Mouse (Mus musculus): ENCODE results near the gene Pkdrej. TPM values are rescaled to one million over a fixed set of nuclear protein-coding genes. Genes with fewer than 3 reads are reported as not detected.
A peak's percentile ranks its signal among the peaks of the same experiment; 100 is the strongest.
"Not testable (repeated sequence)": the region's sequence is repeated elsewhere in the genome, so short reads cannot be mapped to it uniquely, and the experiment has no call there.

Pkdrej gene
- 0.19 and 0.25 TPM in 2 replicates for polyA plus RNA-seq (2015; fragmentation: Nextera tagmentation; extraction: Ambion mirVana)

GRCm38 (mm10) chr15:85821203-85822010 is at the start of gene Pkdrej:
Gene Pkdrej (minus strand): TSS chr15:85821734.
- H3K4me3 ChIP-seq: peak within 1 kb of the TSS; percentile 54
- WGBS: under 1% methylated on average over 65 of the region's 65 CpGs
- H3K4me1 ChIP-seq: peaks cover 11% of the 10 kb centered on the region; the same call in 1 of the 2 replicates
- 0 out of 2 replicates have a peak within 1 kb of the TSS, but pooled peaks have one; percentile 16 for H3K27ac ChIP-seq
- peak; percentile 64 for ATAC-seq (ENCODE audit: insufficient number of reproducible peaks, insufficient read depth, low FRiP score, low TSS enrichment, low read depth)
- peaks cover 20% of the 10 kb centered on the region for H3K27me3 ChIP-seq
- no peaks in the 10 kb centered on the region for H3K36me3 ChIP-seq
- peaks cover 12% of the 10 kb centered on the region; the same call in 1 of the 2 replicates for H3K9me3 ChIP-seq
- H3K4me2 ChIP-seq: peak within 1 kb of the TSS; percentile 97
- H3K9ac ChIP-seq: peak within 1 kb of the TSS; percentile 84

- Histone ChIP-seq H3K4me2 (no peak overlapping the region), H3K36me3 (peaks cover 92% of the 10 kb centered on the region), H3K9me3 (no peaks in the 10 kb centered on the region), H3K9ac (0 out of 2 replicates have a peak overlapping the region, but pooled peaks have one; percentile 21), H3K4me1 (no peaks in the 10 kb centered on the region), H3K4me3 (no peak overlapping the region), H3K27ac (no peak overlapping the region), H3K27me3 (no peaks in the 10 kb centered on the region)
- WGBS: 50% methylated on average over 6 of the region's 6 CpGs
- ATAC-seq (ENCODE audit: insufficient number of reproducible peaks, insufficient read depth, low FRiP score, low TSS enrichment, low read depth): no peak
Measured at GRCm38 (mm10) chr15:85867696-85868095, 46.2 kb upstream of the Pkdrej start.

- not testable (repeated sequence) for H3K4me3 ChIP-seq; H3K9ac ChIP-seq; H3K9me3 ChIP-seq; H3K4me1 ChIP-seq; ATAC-seq (ENCODE audit: insufficient number of reproducible peaks, insufficient read depth, low FRiP score, low TSS enrichment, low read depth); H3K27me3 ChIP-seq; H3K4me2 ChIP-seq; H3K27ac ChIP-seq
- 87% methylated on average over 7 of the region's 7 CpGs for WGBS
- peaks cover 84% of the 10 kb centered on the region for H3K36me3 ChIP-seq
Measured at GRCm38 (mm10) chr15:85865913-85866312, 44.4 kb upstream of the Pkdrej start.

GRCm38 (mm10) chr15:85859490-85860031 is 38.0 kb upstream of the Pkdrej start, which contains the start of gene Gtse1:
Gene Gtse1 (plus strand): TSS chr15:85859745.
- Histone ChIP-seq H3K27me3 (no peaks in the 10 kb centered on the region), H3K36me3 (peaks cover 32% of the 10 kb centered on the region), H3K27ac (peak within 1 kb of the TSS; percentile 65), H3K4me1 (peaks cover 20% of the 10 kb centered on the region), H3K4me3 (peak within 1 kb of the TSS; percentile 83), H3K9me3 (no peaks in the 10 kb centered on the region), H3K9ac (peak within 1 kb of the TSS; percentile 87), H3K4me2 (peak within 1 kb of the TSS; percentile 86)
- peak; percentile 95 for ATAC-seq (ENCODE audit: insufficient number of reproducible peaks, insufficient read depth, low FRiP score, low TSS enrichment, low read depth)
- under 1% methylated on average over 42 of the region's 42 CpGs for WGBS

GRCm38 (mm10) chr15:85858980-85859489 is 37.5 kb upstream of the Pkdrej start:
- Histone ChIP-seq H3K36me3 (peaks cover 27% of the 10 kb centered on the region), H3K9me3 (no peaks in the 10 kb centered on the region), H3K9ac (peak overlapping the region; percentile 87), H3K4me1 (peaks cover 20% of the 10 kb centered on the region), H3K4me2 (peak overlapping the region; percentile 86), H3K27me3 (no peaks in the 10 kb centered on the region), H3K27ac (peak overlapping the region; percentile 65), H3K4me3 (peak overlapping the region; percentile 83)
- ATAC-seq (ENCODE audit: insufficient number of reproducible peaks, insufficient read depth, low FRiP score, low TSS enrichment, low read depth): peak; percentile 8; the same call in 1 of the 2 replicates
- 12% methylated on average over 15 of the region's 15 CpGs for WGBS

- Histone ChIP-seq H3K36me3 (0 out of 2 replicates have a peak, but pooled peaks cover 11% of the 10 kb centered on the region), H3K9me3 (no peaks in the 10 kb centered on the region), H3K4me3 (no peak overlapping the region), H3K27me3 (no peaks in the 10 kb centered on the region), H3K4me2 (no peak overlapping the region), H3K9ac (no peak overlapping the region), H3K4me1 (no peaks in the 10 kb centered on the region), H3K27ac (no peak overlapping the region)
- WGBS: 84% methylated on average over 12 of the region's 12 CpGs
- ATAC-seq (ENCODE audit: insufficient number of reproducible peaks, insufficient read depth, low FRiP score, low TSS enrichment, low read depth): no peak
Measured at GRCm38 (mm10) chr15:85851656-85852392, 30.3 kb upstream of the Pkdrej start.

GRCm38 (mm10) chr15:85845071-85845470 is 23.5 kb upstream of the Pkdrej start:
- H3K36me3 ChIP-seq: 0 out of 2 replicates have a peak, but pooled peaks cover 7% of the 10 kb centered on the region
- H3K27me3 ChIP-seq: no peaks in the 10 kb centered on the region
- no peak overlapping the region for H3K9ac ChIP-seq
- no peak overlapping the region for H3K27ac ChIP-seq
- no peak overlapping the region for H3K4me2 ChIP-seq
- H3K9me3 ChIP-seq: no peaks in the 10 kb centered on the region
- no peaks in the 10 kb centered on the region for H3K4me1 ChIP-seq
- ATAC-seq (ENCODE audit: insufficient number of reproducible peaks, insufficient read depth, low FRiP score, low TSS enrichment, low read depth): no peak
- no peak overlapping the region for H3K4me3 ChIP-seq

GRCm38 (mm10) chr15:85841796-85842360 is 20.3 kb upstream of the Pkdrej start:
- no peak; the same call in 1 of the 2 replicates for ATAC-seq (ENCODE audit: insufficient number of reproducible peaks, insufficient read depth, low FRiP score, low TSS enrichment, low read depth)
- Histone ChIP-seq H3K9me3 (no peaks in the 10 kb centered on the region), H3K4me3 (no peak overlapping the region), H3K27me3 (no peaks in the 10 kb centered on the region), H3K4me2 (no peak overlapping the region), H3K4me1 (no peaks in the 10 kb centered on the region), H3K27ac (no peak overlapping the region), H3K9ac (no peak overlapping the region), H3K36me3 (0 out of 2 replicates have a peak, but pooled peaks cover 7% of the 10 kb centered on the region)
- 76% methylated on average over 5 of the region's 5 CpGs for WGBS

GRCm38 (mm10) chr15:85840983-85841382 is 19.4 kb upstream of the Pkdrej start:
- Histone ChIP-seq H3K4me2 (no peak overlapping the region), H3K27ac (no peak overlapping the region), H3K4me1 (no peaks in the 10 kb centered on the region), H3K36me3 (peaks cover 8% of the 10 kb centered on the region; the same call in 1 of the 2 replicates), H3K4me3 (no peak overlapping the region), H3K9me3 (no peaks in the 10 kb centered on the region), H3K9ac (no peak overlapping the region), H3K27me3 (no peaks in the 10 kb centered on the region)
- 39% methylated on average over 6 of the region's 6 CpGs for WGBS
- no peak for ATAC-seq (ENCODE audit: insufficient number of reproducible peaks, insufficient read depth, low FRiP score, low TSS enrichment, low read depth)

GRCm38 (mm10) chr15:85836887-85837286 is 15.4 kb upstream of the Pkdrej start:
- H3K9ac ChIP-seq: no peak overlapping the region
- H3K9me3 ChIP-seq: no peaks in the 10 kb centered on the region
- no peak overlapping the region for H3K27ac ChIP-seq
- H3K27me3 ChIP-seq: no peaks in the 10 kb centered on the region
- H3K36me3 ChIP-seq: peaks cover 3% of the 10 kb centered on the region; the same call in 1 of the 2 replicates
- H3K4me3 ChIP-seq: no peak overlapping the region
- H3K4me2 ChIP-seq: no peak overlapping the region
- 89% methylated on average over 5 of the region's 5 CpGs for WGBS
- H3K4me1 ChIP-seq: peaks cover 6% of the 10 kb centered on the region
- ATAC-seq (ENCODE audit: insufficient number of reproducible peaks, insufficient read depth, low FRiP score, low TSS enrichment, low read depth): no peak

- 56% methylated on average over 3 of the region's 3 CpGs for WGBS
- H3K4me3 ChIP-seq: no peak overlapping the region
- H3K36me3 ChIP-seq: peaks cover 3% of the 10 kb centered on the region; the same call in 1 of the 2 replicates
- no peak for ATAC-seq (ENCODE audit: insufficient number of reproducible peaks, insufficient read depth, low FRiP score, low TSS enrichment, low read depth)
- no peaks in the 10 kb centered on the region for H3K27me3 ChIP-seq
- no peaks in the 10 kb centered on the region for H3K9me3 ChIP-seq
- H3K9ac ChIP-seq: no peak overlapping the region
- H3K4me2 ChIP-seq: no peak overlapping the region
- peaks cover 11% of the 10 kb centered on the region for H3K4me1 ChIP-seq
- H3K27ac ChIP-seq: no peak overlapping the region
Measured at GRCm38 (mm10) chr15:85835335-85835734, 13.8 kb upstream of the Pkdrej start.
